Mouse (Mus musculus): ENCODE measurements around the gene Pkn2. TPM values are rescaled to one million over a fixed set of nuclear protein-coding genes. Genes with fewer than 3 reads are reported as not detected.
A peak's percentile ranks its signal among the peaks of the same experiment; 100 is the strongest.

The Pkn2 gene
- polyA plus RNA-seq, 1 experiment from 2014 or later = 42.1 TPM

- H3K4me2 ChIP-seq (replicated peaks; ENCODE audit: low read depth) = no peak overlapping the region
- H3K4me1 ChIP-seq (replicated peaks; ENCODE audit: control insufficient read depth, insufficient read depth, low read length) = no peaks in the 10 kb centered on the region
- no peak overlapping the region for H3K9ac ChIP-seq (ENCODE audit: low read depth, low read length)
- no peaks in the 10 kb centered on the region for H3K9me3 ChIP-seq (ENCODE audit: control insufficient read depth)
- no peak for ATAC-seq
- H3K27ac ChIP-seq (ENCODE audit: low read depth, low read length) = no peak overlapping the region
- 55% methylated on average over 3 of the region's 3 CpGs for WGBS
- no peaks in the 10 kb centered on the region for H3K36me3 ChIP-seq (ENCODE audit: control insufficient read depth, insufficient read depth)
- H3K4me3 ChIP-seq (ENCODE audit: low read depth, low read length) = no peak overlapping the region
- H3K27me3 ChIP-seq (replicated peaks; ENCODE audit: control insufficient read depth, insufficient read depth, low read length) = no peaks in the 10 kb centered on the region
- no peak for TF ChIP-seq CTCF (IDR thresholded peaks at IDR 0.05; ENCODE audit: low read depth)
Measured at GRCm38 (mm10) chr3:142851631-142852030, 30.2 kb downstream of the Pkn2 start.

GRCm38 (mm10) chr3:142839961-142840360, 41.8 kb downstream of the Pkn2 start:
- Histone ChIP-seq H3K9me3 (ENCODE audit: control insufficient read depth) (no peaks in the 10 kb centered on the region), H3K9ac (ENCODE audit: low read depth, low read length) (no peak overlapping the region), H3K27me3 (replicated peaks; ENCODE audit: control insufficient read depth, insufficient read depth, low read length) (no peaks in the 10 kb centered on the region), H3K4me2 (replicated peaks; ENCODE audit: low read depth) (no peak overlapping the region), H3K4me1 (replicated peaks; ENCODE audit: control insufficient read depth, insufficient read depth, low read length) (no peaks in the 10 kb centered on the region), H3K36me3 (ENCODE audit: control insufficient read depth, insufficient read depth) (peaks cover 7% of the 10 kb centered on the region; the same call in 1 of the 2 replicates), H3K4me3 (ENCODE audit: low read depth, low read length) (no peak overlapping the region), H3K27ac (ENCODE audit: low read depth, low read length) (no peak overlapping the region)
- no peak for TF ChIP-seq CTCF (IDR thresholded peaks at IDR 0.05; ENCODE audit: low read depth)
- no peak for ATAC-seq
- WGBS = 63% methylated on average over 4 of the region's 4 CpGs

GRCm38 (mm10) chr3:142834761-142835160, 47.0 kb downstream of the Pkn2 start:
- Histone ChIP-seq H3K9me3 (ENCODE audit: control insufficient read depth) (no peaks in the 10 kb centered on the region), H3K27ac (ENCODE audit: low read depth, low read length) (no peak overlapping the region), H3K36me3 (ENCODE audit: control insufficient read depth, insufficient read depth) (peaks cover 14% of the 10 kb centered on the region), H3K4me1 (replicated peaks; ENCODE audit: control insufficient read depth, insufficient read depth, low read length) (no peaks in the 10 kb centered on the region), H3K27me3 (replicated peaks; ENCODE audit: control insufficient read depth, insufficient read depth, low read length) (no peaks in the 10 kb centered on the region), H3K4me3 (ENCODE audit: low read depth, low read length) (no peak overlapping the region), H3K4me2 (replicated peaks; ENCODE audit: low read depth) (no peak overlapping the region), H3K9ac (ENCODE audit: low read depth, low read length) (no peak overlapping the region)
- ATAC-seq = no peak
- TF ChIP-seq CTCF (IDR thresholded peaks at IDR 0.05; ENCODE audit: low read depth) = no peak
- WGBS = 72% methylated on average over 4 of the region's 4 CpGs

GRCm38 (mm10) chr3:142834024-142834423, 47.8 kb downstream of the Pkn2 start:
- H3K36me3 ChIP-seq (ENCODE audit: control insufficient read depth, insufficient read depth) = peaks cover 13% of the 10 kb centered on the region
- no peak for ATAC-seq
- TF ChIP-seq CTCF (IDR thresholded peaks at IDR 0.05; ENCODE audit: low read depth) = no peak
- no peaks in the 10 kb centered on the region for H3K4me1 ChIP-seq (replicated peaks; ENCODE audit: control insufficient read depth, insufficient read depth, low read length)
- no peak overlapping the region for H3K4me3 ChIP-seq (ENCODE audit: low read depth, low read length)
- WGBS = 94% methylated on average over 4 of the region's 4 CpGs
- no peak overlapping the region for H3K9ac ChIP-seq (ENCODE audit: low read depth, low read length)
- no peak overlapping the region for H3K27ac ChIP-seq (ENCODE audit: low read depth, low read length)
- H3K27me3 ChIP-seq (replicated peaks; ENCODE audit: control insufficient read depth, insufficient read depth, low read length) = no peaks in the 10 kb centered on the region
- H3K4me2 ChIP-seq (replicated peaks; ENCODE audit: low read depth) = no peak overlapping the region
- H3K9me3 ChIP-seq (ENCODE audit: control insufficient read depth) = no peaks in the 10 kb centered on the region

GRCm38 (mm10) chr3:142832910-142833309, 48.9 kb downstream of the Pkn2 start:
- WGBS = 91% methylated on average over 3 of the region's 3 CpGs
- Histone ChIP-seq H3K9ac (ENCODE audit: low read depth, low read length) (no peak overlapping the region), H3K4me3 (ENCODE audit: low read depth, low read length) (no peak overlapping the region), H3K4me1 (replicated peaks; ENCODE audit: control insufficient read depth, insufficient read depth, low read length) (no peaks in the 10 kb centered on the region), H3K4me2 (replicated peaks; ENCODE audit: low read depth) (no peak overlapping the region), H3K36me3 (ENCODE audit: control insufficient read depth, insufficient read depth) (peaks cover 18% of the 10 kb centered on the region), H3K9me3 (ENCODE audit: control insufficient read depth) (no peaks in the 10 kb centered on the region), H3K27ac (ENCODE audit: low read depth, low read length) (no peak overlapping the region), H3K27me3 (replicated peaks; ENCODE audit: control insufficient read depth, insufficient read depth, low read length) (no peaks in the 10 kb centered on the region)
- ATAC-seq = no peak
- TF ChIP-seq CTCF (IDR thresholded peaks at IDR 0.05; ENCODE audit: low read depth) = no peak

GRCm38 (mm10) chr3:142826449-142827146, 55.2 kb downstream of the Pkn2 start:
- H3K27ac ChIP-seq (ENCODE audit: low read depth, low read length) = no peak overlapping the region; the same call in 1 of the 2 replicates
- no peaks in the 10 kb centered on the region for H3K9me3 ChIP-seq (ENCODE audit: control insufficient read depth)
- H3K9ac ChIP-seq (ENCODE audit: low read depth, low read length) = no peak overlapping the region
- H3K4me1 ChIP-seq (replicated peaks; ENCODE audit: control insufficient read depth, insufficient read depth, low read length) = no peaks in the 10 kb centered on the region
- H3K27me3 ChIP-seq (replicated peaks; ENCODE audit: control insufficient read depth, insufficient read depth, low read length) = no peaks in the 10 kb centered on the region
- H3K36me3 ChIP-seq (ENCODE audit: control insufficient read depth, insufficient read depth) = peaks cover 18% of the 10 kb centered on the region
- peak; percentile 72 for ATAC-seq
- 77% methylated on average over 4 of the region's 4 CpGs for WGBS
- no peak for TF ChIP-seq CTCF (IDR thresholded peaks at IDR 0.05; ENCODE audit: low read depth)
- no peak overlapping the region for H3K4me2 ChIP-seq (replicated peaks; ENCODE audit: low read depth)
- no peak overlapping the region for H3K4me3 ChIP-seq (ENCODE audit: low read depth, low read length)

All from intestine, postnatal 0 days (tissue).